In the genomic region with DNA sequence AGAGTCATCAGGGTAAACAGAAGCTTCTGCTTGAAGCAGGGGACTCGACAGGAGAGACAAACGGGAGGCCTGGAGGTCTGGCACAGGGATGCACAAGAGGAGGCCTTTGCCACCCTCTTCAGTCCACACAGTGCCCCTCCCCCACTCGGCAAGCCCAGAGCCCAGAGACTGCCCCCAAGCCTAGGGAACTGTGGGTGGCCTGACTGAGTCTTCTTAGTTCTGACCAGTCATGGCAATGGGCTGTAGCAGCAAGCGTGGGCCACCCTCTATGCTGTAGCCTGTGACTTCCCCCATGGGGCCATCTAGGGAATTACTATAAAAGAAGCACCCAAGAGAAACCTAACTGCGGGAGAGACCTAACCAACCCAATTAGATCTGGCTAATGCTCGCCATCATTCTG, we compare ENCODE assay signal across 8 mouse cellular contexts. TPM values are rescaled to one million over a fixed set of nuclear protein-coding genes. Genes with fewer than 3 reads are reported as not detected.
DNase-seq lines count a peak whose midpoint lies in the region; ATAC-seq and TF ChIP-seq lines count a peak whose summit lies in the region.

No protein-coding gene starts in this region.

- peaks cover 14% of the 10 kb centered on the region for H3K27me3 ChIP-seq in heart, embryonic 11.5 days (ENCODE audit: control insufficient read depth, insufficient read depth, low read length)
- peaks cover 7% of the 10 kb centered on the region; the same call in 1 of the 2 replicates for H3K27me3 ChIP-seq in ES-Bruce4 (ENCODE audit: control insufficient read depth, insufficient read depth, low read length, poor library complexity, severe bottlenecking)
- H3K27me3 ChIP-seq in embryonic facial prominence, embryonic 15.5 days = peaks cover 55% of the 10 kb centered on the region
- peaks cover 60% of the 10 kb centered on the region for H3K27me3 ChIP-seq in liver, embryonic 13.5 days
- H3K27me3 ChIP-seq in stomach, embryonic 16.5 days (ENCODE audit: control insufficient read depth, insufficient read depth, low read length) = peaks cover 38% of the 10 kb centered on the region
- H3K27me3 ChIP-seq in thymus, adult 2 months (ENCODE audit: control insufficient read depth, insufficient read depth, low read length) = peaks cover 13% of the 10 kb centered on the region

- peak; percentile 34 for TF ChIP-seq CTCF in ES-Bruce4 (IDR thresholded peaks at IDR 0.05; ENCODE audit: low read depth, low read length)
- no peak for TF ChIP-seq CTCF in thymus, adult 2 months (IDR thresholded peaks at IDR 0.05; ENCODE audit: borderline replicate concordance, control insufficient read depth, extremely low read depth, insufficient read depth, low read length, poor library complexity)

- H3K36me3 ChIP-seq in heart, embryonic 11.5 days (ENCODE audit: control insufficient read depth, insufficient read depth, low read length) = no peaks in the 10 kb centered on the region
- no peaks in the 10 kb centered on the region for H3K36me3 ChIP-seq in ES-Bruce4 (ENCODE audit: control insufficient read depth, insufficient read depth, low read length, poor library complexity, severe bottlenecking)
- H3K36me3 ChIP-seq in embryonic facial prominence, embryonic 15.5 days = no peaks in the 10 kb centered on the region
- H3K36me3 ChIP-seq in liver, embryonic 13.5 days = no peaks in the 10 kb centered on the region
- H3K36me3 ChIP-seq in stomach, embryonic 16.5 days (ENCODE audit: control insufficient read depth, insufficient read depth, low read length) = no peaks in the 10 kb centered on the region
- H3K36me3 ChIP-seq in thymus, adult 2 months (ENCODE audit: control insufficient read depth, insufficient read depth, low read length) = no peaks in the 10 kb centered on the region

- peak overlapping the region; percentile 96 for H3K4me2 ChIP-seq in heart, embryonic 11.5 days
- H3K4me2 ChIP-seq in embryonic facial prominence, embryonic 15.5 days (replicated peaks) = peak overlapping the region; percentile 89
- H3K4me2 ChIP-seq in liver, embryonic 13.5 days = peak overlapping the region; percentile 55
- H3K4me2 ChIP-seq in stomach, embryonic 16.5 days (ENCODE audit: low read depth, low read length) = peak overlapping the region; percentile 87

- no peak for TF ChIP-seq POLR2A in ES-Bruce4 (IDR thresholded peaks at IDR 0.05; ENCODE audit: insufficient read depth, low read length)
- TF ChIP-seq POLR2A in thymus, adult 2 months (IDR thresholded peaks at IDR 0.05; ENCODE audit: control insufficient read depth, extremely low read depth, insufficient read depth, low read length, poor library complexity) = no peak

- no peak for TF ChIP-seq EP300 in ES-Bruce4 (IDR thresholded peaks at IDR 0.05; ENCODE audit: insufficient read depth, low read depth, low read length)

- DNase-seq in heart, postnatal 36 days = no peak
- DNase-seq in liver, embryonic 13.5 days = no peak
- DNase-seq in thymus, adult 2 months = no peak

- no peak overlapping the region for H3K27ac ChIP-seq in heart, embryonic 11.5 days (ENCODE audit: low read depth, low read length)
- no peak overlapping the region for H3K27ac ChIP-seq in ES-Bruce4 (ENCODE audit: insufficient read depth, low read length)
- no peak overlapping the region for H3K27ac ChIP-seq in embryonic facial prominence, embryonic 15.5 days (replicated peaks)
- no peak overlapping the region for H3K27ac ChIP-seq in liver, embryonic 13.5 days
- no peak overlapping the region for H3K27ac ChIP-seq in stomach, embryonic 16.5 days (ENCODE audit: low read length)
- H3K27ac ChIP-seq in thymus, adult 2 months (ENCODE audit: control insufficient read depth, insufficient read depth, low read length) = no peak overlapping the region

- peaks cover 32% of the 10 kb centered on the region for H3K4me1 ChIP-seq in heart, embryonic 11.5 days (ENCODE audit: control insufficient read depth, insufficient read depth, low read length)
- no peaks in the 10 kb centered on the region for H3K4me1 ChIP-seq in ES-Bruce4 (ENCODE audit: control insufficient read depth, insufficient read depth, low read length)
- peaks cover 33% of the 10 kb centered on the region for H3K4me1 ChIP-seq in embryonic facial prominence, embryonic 15.5 days
- no peaks in the 10 kb centered on the region; the same call in 1 of the 2 replicates for H3K4me1 ChIP-seq in liver, embryonic 13.5 days (replicated peaks)
- peaks cover 13% of the 10 kb centered on the region; the same call in 1 of the 2 replicates for H3K4me1 ChIP-seq in stomach, embryonic 16.5 days (ENCODE audit: control insufficient read depth, insufficient read depth, low read length)
- 0 out of 2 replicates have a peak, but pooled peaks cover 2% of the 10 kb centered on the region for H3K4me1 ChIP-seq in thymus, adult 2 months (replicated peaks; ENCODE audit: control insufficient read depth, insufficient read depth, low read length)

- peak; percentile 35 for ATAC-seq in heart, embryonic 11.5 days (replicated peaks; ENCODE audit: insufficient number of reproducible peaks, low FRiP score, low TSS enrichment)
- no peak for ATAC-seq in embryonic facial prominence, embryonic 15.5 days (ENCODE audit: insufficient number of reproducible peaks, low FRiP score, low TSS enrichment, low read depth)
- no peak for ATAC-seq in liver, embryonic 13.5 days (ENCODE audit: low read depth)
- no peak for ATAC-seq in stomach, embryonic 16.5 days (ENCODE audit: insufficient read depth, low FRiP score)
- no peak for ATAC-seq in inflammation-experienced regulatory T-cells, adult 6 months

- WGBS in heart, embryonic 11.5 days (ENCODE audit: insufficient replicate concordance) = 5% methylated on average over 6 of the region's 6 CpGs
- WGBS in embryonic facial prominence, embryonic 15.5 days = 20% methylated on average over 6 of the region's 6 CpGs
- WGBS in liver, embryonic 13.5 days (ENCODE audit: insufficient replicate concordance) = 10% methylated on average over 6 of the region's 6 CpGs
- WGBS in stomach, embryonic 16.5 days = 17% methylated on average over 6 of the region's 6 CpGs
- WGBS in thymus, adult 2 months = 18% methylated on average over 6 of the region's 6 CpGs

- H3K9me3 ChIP-seq in heart, embryonic 11.5 days (replicated peaks; ENCODE audit: control insufficient read depth, low read length) = no peaks in the 10 kb centered on the region
- H3K9me3 ChIP-seq in ES-Bruce4 (replicated peaks; ENCODE audit: control insufficient read depth, insufficient read depth, low read length, poor library complexity, severe bottlenecking) = no peaks in the 10 kb centered on the region
- H3K9me3 ChIP-seq in embryonic facial prominence, embryonic 15.5 days (replicated peaks) = no peaks in the 10 kb centered on the region
- no peaks in the 10 kb centered on the region for H3K9me3 ChIP-seq in liver, embryonic 13.5 days (replicated peaks)
- H3K9me3 ChIP-seq in stomach, embryonic 16.5 days (replicated peaks; ENCODE audit: control insufficient read depth, low read length) = peaks cover 4% of the 10 kb centered on the region; the same call in 1 of the 2 replicates

- peak overlapping the region; percentile 59 for H3K4me3 ChIP-seq in heart, embryonic 11.5 days (ENCODE audit: low read depth, low read length)
- no peak overlapping the region for H3K4me3 ChIP-seq in ES-Bruce4 (ENCODE audit: low read depth, low read length)
- H3K4me3 ChIP-seq in embryonic facial prominence, embryonic 15.5 days (replicated peaks) = peak overlapping the region; percentile 48
- peak overlapping the region; percentile 44; the same call in 1 of the 2 replicates for H3K4me3 ChIP-seq in liver, embryonic 13.5 days (replicated peaks)
- H3K4me3 ChIP-seq in stomach, embryonic 16.5 days (replicated peaks; ENCODE audit: low read length) = peak overlapping the region; percentile 55
- no peak overlapping the region for H3K4me3 ChIP-seq in thymus, adult 2 months (ENCODE audit: control insufficient read depth, insufficient read depth, low read length)

- no peak overlapping the region for H3K9ac ChIP-seq in heart, embryonic 11.5 days (ENCODE audit: low read depth, low read length)
- H3K9ac ChIP-seq in ES-Bruce4 (ENCODE audit: low read depth, poor library complexity, severe bottlenecking) = no peak overlapping the region
- no peak overlapping the region for H3K9ac ChIP-seq in embryonic facial prominence, embryonic 15.5 days
- H3K9ac ChIP-seq in liver, embryonic 13.5 days = no peak overlapping the region
- no peak overlapping the region for H3K9ac ChIP-seq in stomach, embryonic 16.5 days (ENCODE audit: low read length)

- intact Hi-C loops in heart, postnatal 36 days (cut with DNase I) = loop anchor here (5.0 kb wide), 1 partner anchor 60 kb away; no protein-coding TSS in a partner anchor

RNA-seq across cellular contexts. Expression of a gene that starts 1.9 kb away (rescaled TPM):
- 9.4 and 12.9 TPM in 2 replicates for polyA plus RNA-seq in heart, embryonic 11.5 days (2014; fragmentation: Nextera tagmentation; extraction: Ambion mirVana)
- under 1 TPM; 0.65 to 0.97 TPM for total RNA-seq in heart, postnatal 36 days (2021)
- 0.59 and 1.0 TPM in 2 replicates for polyA plus RNA-seq in ES-Bruce4 (2011; ENCODE audit: insufficient read depth, insufficient read length, low read depth, missing spikeins)
- polyA plus RNA-seq in embryonic facial prominence, embryonic 15.5 days (2015; fragmentation: Nextera tagmentation; extraction: Ambion mirVana) = 13.1 and 17.2 TPM in 2 replicates
- 1.3 and 1.4 TPM in 2 replicates for polyA plus RNA-seq in liver, embryonic 13.5 days (2015; fragmentation: Nextera tagmentation; extraction: Ambion mirVana)
- polyA plus RNA-seq in stomach, embryonic 16.5 days (2015; fragmentation: Nextera tagmentation; extraction: Ambion mirVana) = 2.2 and 4.0 TPM in 2 replicates
- polyA plus RNA-seq in inflammation-experienced regulatory T-cells, adult 6 months (2017; shearing (Covaris generic)) = not detected
- polyA plus RNA-seq in thymus, adult 2 months (2012; rRNA removed) = 0.13 TPM in 2 replicates

Comparison
In these comparisons a context has a peak if more than half of its experiments do, and no peak if none do; other contexts are left out.
1. H3K4me3 ChIP-seq: peak in heart, embryonic 11.5 days (single experiment), embryonic facial prominence, embryonic 15.5 days (single experiment), liver, embryonic 13.5 days (single experiment) and stomach, embryonic 16.5 days (single experiment); none in ES-Bruce4 (single experiment) and thymus, adult 2 months (single experiment).
2. Peak in every context shown above with its lines, with median percentiles within 50 percentile points of each other: H3K4me2 ChIP-seq.